Mouse (Mus musculus) intestine, embryonic 14.5 days (tissue): ENCODE measurements around the gene Ufc1. TPM values are rescaled to one million over a fixed set of nuclear protein-coding genes. Genes with fewer than 3 reads are reported as not detected.

Source experiments
- ATAC-seq: fragments of 200-750 bp; cut with Nextera tagmentation; replicated peaks from 2 replicates; pipeline ENCODE4 v1.8.0; 2017; ENCODE audit warnings: low read depth, moderate number of reproducible peaks, moderate TSS enrichment, moderate library complexity; ENCODE audit not compliant: low FRiP score, low TSS enrichment
- DNase-seq: peaks from one replicate; pipeline ENCODE4 v3.0.0-alpha.2; 2018; ENCODE audit warnings: low spot score
- H3K27ac ChIP-seq: fragments of 300-500 bp; sonication (generic); 2 replicates; pipeline ENCODE4 v1.5.1; 2014; ENCODE audit warnings: low read depth, mild to moderate bottlenecking, control low read depth
- H3K27me3 ChIP-seq: fragments of 300-500 bp; sonication (generic); replicated peaks from 2 replicates; pipeline ENCODE4 v1.6.1; 2014; ENCODE audit warnings: low read length, control low read depth; ENCODE audit not compliant: control insufficient read depth, insufficient read depth
- H3K36me3 ChIP-seq: fragments of 300-500 bp; sonication (generic); 2 replicates; pipeline ENCODE4 v1.6.1; 2014; ENCODE audit warnings: low read length, control low read depth; ENCODE audit not compliant: control insufficient read depth, insufficient read depth
- H3K4me1 ChIP-seq: fragments of 300-500 bp; sonication (generic); replicated peaks from 2 replicates; pipeline ENCODE4 v1.6.1; 2014; ENCODE audit warnings: low read length, control low read depth, mixed read lengths; ENCODE audit not compliant: control insufficient read depth, insufficient read depth
- H3K4me2 ChIP-seq: fragments of 300-500 bp; sonication (generic); 2 replicates; pipeline ENCODE4 v1.6.1; 2014; ENCODE audit warnings: low read length
- H3K4me3 ChIP-seq: fragments of 300-500 bp; sonication (generic); 2 replicates; pipeline ENCODE4 v1.5.1; 2014; ENCODE audit warnings: low read depth, low read length, control low read depth, mixed read lengths
- H3K9ac ChIP-seq: fragments of 300-500 bp; sonication (generic); 2 replicates; pipeline ENCODE4 v1.6.1; 2014; ENCODE audit warnings: mild to moderate bottlenecking, low read length
- H3K9me3 ChIP-seq: fragments of 300-500 bp; sonication (generic); 2 replicates; pipeline ENCODE4 v1.6.1; 2016; ENCODE audit warnings: low read length, control low read depth; ENCODE audit not compliant: control insufficient read depth
- WGBS: fragments of 180-500 bp; shearing (Covaris S2); extraction: QIAGEN DNeasy Blood & Tissue Kit; methylation state at CpG from one replicate; pipeline ENCODE4 v1.1.7; 2014; 5-methylcytosine and 5-hydroxymethylcytosine counted together
- polyA plus RNA-seq: library from polyadenylated mRNA; unstranded; fragments of >200 nt; fragmentation: Nextera tagmentation; extraction: Ambion mirVana; gene quantifications from 2 replicates; pipeline ENCODE4 v1.2.1, GENCODE M21; 2014

The Ufc1 gene
- polyA plus RNA-seq, 1 experiment from 2014 or later: 105 TPM

- no peaks in the 10 kb centered on the region for H3K9me3 ChIP-seq
- peaks cover 31% of the 10 kb centered on the region for H3K36me3 ChIP-seq
- peak within 1 kb of the TSS; percentile 12; the same call in 1 of the 2 replicates for H3K27ac ChIP-seq
- DNase-seq: peak; percentile 99
- peak within 1 kb of the TSS; percentile 67 for H3K4me2 ChIP-seq
- H3K4me3 ChIP-seq: peak within 1 kb of the TSS; percentile 76
- 3% methylated on average over 36 of the region's 36 CpGs for WGBS
- peak; percentile 96 for ATAC-seq
- peak within 1 kb of the TSS; percentile 58 for H3K9ac ChIP-seq
- H3K27me3 ChIP-seq: no peaks in the 10 kb centered on the region
- H3K4me1 ChIP-seq: peaks cover 7% of the 10 kb centered on the region
These were observed 24.8 kb downstream of the Ufc1 start, which contains the start of gene B4galt3 for GRCm38 (mm10) chr1:171269848-171270572. TSS of gene B4galt3 (plus strand) at chr1:171270328.

DNA sequence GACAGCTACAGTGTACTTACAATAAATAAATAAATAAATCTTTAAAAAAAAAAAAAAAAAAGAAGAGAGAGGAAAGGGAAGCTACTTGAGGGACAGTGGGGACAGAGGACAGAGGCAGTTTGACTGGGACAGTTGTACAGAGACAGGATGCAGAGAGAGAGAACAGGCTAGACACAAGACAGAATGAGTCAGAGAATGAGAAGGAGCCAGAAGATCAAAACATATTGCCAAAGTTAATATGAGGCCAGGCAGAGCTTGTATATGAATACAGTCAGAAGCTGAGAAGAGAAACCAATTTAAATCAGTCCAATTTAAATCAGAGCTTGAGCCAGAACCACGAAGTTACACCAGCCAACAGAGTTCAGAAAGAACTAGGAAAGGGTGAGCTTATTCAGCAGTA lies 26.5 kb downstream of the Ufc1 start:
- no peaks in the 10 kb centered on the region for H3K9me3 ChIP-seq
- WGBS: 53% methylated on average over 1 of the region's 1 CpGs
- H3K4me1 ChIP-seq: peaks cover 7% of the 10 kb centered on the region

GRCm38 (mm10) chr1:171265971-171266744 lies 28.7 kb downstream of the Ufc1 start:
- no peak for ATAC-seq
- Histone ChIP-seq H3K9me3 (no peaks in the 10 kb centered on the region), H3K4me3 (no peak overlapping the region), H3K27me3 (no peaks in the 10 kb centered on the region), H3K4me1 (peaks cover 13% of the 10 kb centered on the region), H3K9ac (no peak overlapping the region), H3K4me2 (no peak overlapping the region), H3K27ac (no peak overlapping the region), H3K36me3 (no peaks in the 10 kb centered on the region)
- WGBS: 53% methylated on average over 4 of the region's 4 CpGs
- DNase-seq: no peak

More for the DNA sequence above, 26.5 kb downstream of the Ufc1 start:
- peaks cover 15% of the 10 kb centered on the region for H3K36me3 ChIP-seq
- DNase-seq: no peak
- ATAC-seq: no peak
- no peak overlapping the region for H3K9ac ChIP-seq
- no peak overlapping the region for H3K4me3 ChIP-seq
- no peaks in the 10 kb centered on the region for H3K27me3 ChIP-seq
- no peak overlapping the region for H3K27ac ChIP-seq
- H3K4me2 ChIP-seq: no peak overlapping the region

GRCm38 (mm10) chr1:171263666-171264461 lies 31.0 kb downstream of the Ufc1 start:
- Histone ChIP-seq H3K9ac (no peak overlapping the region), H3K4me1 (peaks cover 9% of the 10 kb centered on the region), H3K27ac (peak overlapping the region; percentile 75), H3K4me3 (no peak overlapping the region), H3K27me3 (no peaks in the 10 kb centered on the region), H3K9me3 (no peaks in the 10 kb centered on the region), H3K4me2 (peak overlapping the region; percentile 49; the same call in 1 of the 2 replicates), H3K36me3 (no peaks in the 10 kb centered on the region)
- ATAC-seq: no peak
- DNase-seq: no peak
- WGBS: 72% methylated on average over 3 of the region's 3 CpGs

DNA sequence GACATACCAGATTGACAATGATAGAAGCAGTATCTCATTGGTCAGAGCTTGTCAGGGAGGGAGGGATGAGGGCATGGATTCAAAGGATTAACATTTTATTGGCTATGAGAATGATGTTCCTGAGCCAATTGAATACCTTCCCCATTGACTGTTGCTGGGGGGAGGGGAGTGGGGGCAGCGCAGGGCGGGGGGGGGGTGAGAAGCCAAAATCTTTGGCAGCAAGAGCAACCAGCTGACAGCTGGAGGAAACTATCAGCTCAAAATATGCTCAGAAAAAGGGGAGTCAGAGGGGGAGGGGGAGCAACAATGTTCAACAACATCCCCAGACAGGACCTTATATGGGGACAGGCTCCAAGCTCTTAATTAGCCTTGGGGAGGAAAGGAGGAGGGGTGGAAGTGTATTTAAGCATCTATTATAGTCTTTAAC lies 31.6 kb downstream of the Ufc1 start:
- 0 out of 2 replicates have a peak overlapping the region, but pooled peaks have one; percentile 18 for H3K4me3 ChIP-seq
- DNase-seq: peak; percentile 64
- 7% methylated on average over 2 of the region's 2 CpGs for WGBS

DNA sequence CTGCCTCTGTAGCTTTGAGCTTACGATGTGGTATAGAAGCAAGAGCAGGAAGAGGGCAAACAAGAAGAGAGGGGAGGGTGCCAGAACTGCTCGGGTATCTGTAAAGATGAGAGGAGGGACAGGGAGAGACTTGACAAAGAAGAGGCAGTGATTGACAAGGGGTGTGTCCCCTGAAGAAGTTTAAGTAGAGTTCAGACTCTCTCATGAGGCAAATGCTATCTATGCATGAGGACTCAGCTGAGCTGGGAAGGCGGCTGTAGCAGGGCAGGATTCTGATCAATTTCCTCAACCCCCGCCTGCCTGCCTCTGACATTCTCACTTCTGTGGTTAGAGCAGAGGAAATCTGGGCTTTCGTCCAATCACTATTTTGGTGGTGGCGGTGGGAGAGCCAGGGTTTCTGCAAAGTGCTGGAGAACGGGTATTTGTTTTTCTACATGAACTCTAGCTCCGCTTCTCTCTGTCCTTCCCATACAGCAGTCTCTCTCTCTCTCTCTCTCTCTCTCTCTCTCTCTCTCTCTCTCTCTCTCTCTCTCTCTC lies 32.2 kb downstream of the Ufc1 start:
- peak overlapping the region; percentile 75 for H3K27ac ChIP-seq
- H3K4me1 ChIP-seq: peaks cover 9% of the 10 kb centered on the region
- peak overlapping the region; percentile 18 for H3K4me3 ChIP-seq
- H3K36me3 ChIP-seq: no peaks in the 10 kb centered on the region
- peak overlapping the region; percentile 39; the same call in 1 of the 2 replicates for H3K9ac ChIP-seq
- H3K4me2 ChIP-seq: peak overlapping the region; percentile 49
- WGBS: 2% methylated on average over 8 of the region's 8 CpGs
- DNase-seq: peak; percentile 75
- H3K9me3 ChIP-seq: no peaks in the 10 kb centered on the region
- H3K27me3 ChIP-seq: no peaks in the 10 kb centered on the region
- peak; percentile 73 for ATAC-seq

More for the DNA sequence above, 31.6 kb downstream of the Ufc1 start:
- Histone ChIP-seq H3K27ac (peak overlapping the region; percentile 75), H3K4me1 (peaks cover 9% of the 10 kb centered on the region), H3K9me3 (no peaks in the 10 kb centered on the region), H3K36me3 (no peaks in the 10 kb centered on the region), H3K4me2 (peak overlapping the region; percentile 49; the same call in 1 of the 2 replicates), H3K9ac (no peak overlapping the region), H3K27me3 (no peaks in the 10 kb centered on the region)
- ATAC-seq: peak; percentile 83

DNA sequence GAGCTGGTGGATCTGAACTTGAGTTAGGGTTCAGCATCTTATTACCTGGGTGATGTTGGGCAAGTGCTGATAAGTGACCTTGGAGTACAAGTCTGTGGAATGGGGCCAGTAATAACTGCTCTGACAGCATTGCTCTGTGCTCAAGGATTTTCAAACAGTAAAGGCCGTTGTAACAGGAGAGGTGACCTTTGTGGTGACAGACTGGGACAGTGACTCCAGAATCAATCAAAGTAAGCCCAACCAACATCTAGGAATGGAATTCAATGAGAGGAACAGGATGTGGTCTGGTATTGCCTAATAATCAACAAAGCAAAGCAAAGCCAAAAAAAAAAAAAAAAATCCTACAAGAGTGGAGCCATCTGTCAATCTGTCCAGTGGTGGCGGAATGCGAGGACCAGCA lies 34.5 kb downstream of the Ufc1 start:
- DNase-seq: no peak

GRCm38 (mm10) chr1:171258921-171259320 lies 35.9 kb downstream of the Ufc1 start:
- Histone ChIP-seq H3K9me3 (no peaks in the 10 kb centered on the region), H3K27me3 (no peaks in the 10 kb centered on the region), H3K36me3 (peaks cover 6% of the 10 kb centered on the region; the same call in 1 of the 2 replicates), H3K4me1 (peaks cover 9% of the 10 kb centered on the region), H3K9ac (no peak overlapping the region), H3K4me3 (no peak overlapping the region), H3K27ac (no peak overlapping the region), H3K4me2 (no peak overlapping the region)
- WGBS: 82% methylated on average over 17 of the region's 17 CpGs
- DNase-seq (no peak), ATAC-seq (no peak)

More for the DNA sequence above, 34.5 kb downstream of the Ufc1 start:
- 60% methylated on average over 3 of the region's 3 CpGs for WGBS
- Histone ChIP-seq H3K36me3 (peaks cover 6% of the 10 kb centered on the region; the same call in 1 of the 2 replicates), H3K9me3 (no peaks in the 10 kb centered on the region), H3K4me3 (no peak overlapping the region), H3K4me1 (peaks cover 9% of the 10 kb centered on the region), H3K9ac (no peak overlapping the region), H3K27me3 (no peaks in the 10 kb centered on the region), H3K27ac (no peak overlapping the region), H3K4me2 (no peak overlapping the region)
- no peak for ATAC-seq
